Mouse (Mus musculus) heart, adult 2 months (tissue): ENCODE measurements around the gene Wnt5b.
A peak's percentile ranks its signal among the peaks of the same experiment; 100 is the strongest.

Experiments used
- CTCF ChIP-seq: fragments of 200-600 bp; IDR thresholded peaks from 2 replicates; pipeline ENCODE4 v1.8.1; 2022; ENCODE audit warnings: antibody characterized with exemption, mild to moderate bottlenecking, moderate library complexity
- EP300 ChIP-seq: fragments of 200-500 bp; IDR thresholded peaks from 2 replicates; pipeline ENCODE4 v1.6.1; 2011; ENCODE audit warnings: low read depth, low read length, control low read depth; ENCODE audit not compliant: insufficient read depth
- POLR2A ChIP-seq: fragments of 200-500 bp; IDR thresholded peaks from 2 replicates; pipeline ENCODE4 v1.6.1; 2011; ENCODE audit warnings: mild to moderate bottlenecking, low read depth, low read length, control low read depth; ENCODE audit not compliant: insufficient read depth

GRCm38 (mm10) chr6:119430508-119430907 is 113.6 kb downstream of the Wnt5b start:
- peak; percentile 98 for TF ChIP-seq CTCF
- no peak for TF ChIP-seq POLR2A
- TF ChIP-seq EP300, result 0 out of 2 replicates have a peak, but pooled peaks have one; percentile 59
